Comparison of ENCODE assay signal across 8 mouse cellular contexts in genomic region chr1:182089600-182090297, GRCm38 (mm10). TPM values are rescaled to one million over a fixed set of nuclear protein-coding genes. Genes with fewer than 3 reads are reported as not detected.
DNase-seq lines count a peak whose midpoint lies in the region; ATAC-seq lines count a peak whose summit lies in the region.
"Had no signal": no experiment of that assay in that cellular context is flagged by ENCODE, and none has a peak within 500 bp of the region (broad histone marks: within the 10 kb centered on the region; RNA-seq: fewer than 3 reads in every experiment).

No protein-coding gene starts in this region.

- whole genome bisulfite sequencing in embryonic facial prominence, embryonic 13.5 days: 26% methylated on average over 15 of the region's 15 CpGs
- WGBS in hindbrain, embryonic 16.5 days: 26% methylated on average over 15 of the region's 15 CpGs
- 31% methylated on average over 15 of the region's 15 CpGs for WGBS in neural tube, embryonic 14.5 days

- H3K27me3 ChIP-seq in embryonic facial prominence, embryonic 13.5 days: no peaks in the 10 kb centered on the region
- H3K27me3 ChIP-seq in hindbrain, embryonic 16.5 days (replicated peaks; ENCODE audit: control insufficient read depth, insufficient read depth, low read length): no peaks in the 10 kb centered on the region
- no peaks in the 10 kb centered on the region for H3K27me3 ChIP-seq in neural tube, embryonic 14.5 days (ENCODE audit: control insufficient read depth, insufficient read depth, low read length)

- ATAC-seq in embryonic facial prominence, embryonic 13.5 days (ENCODE audit: insufficient number of reproducible peaks, insufficient read depth, low FRiP score, low TSS enrichment, low read depth): no peak
- ATAC-seq in hindbrain, embryonic 16.5 days: peak; percentile 63
- ATAC-seq in neural tube, embryonic 14.5 days (ENCODE audit: low read depth): peak; percentile 63
- ATAC-seq: liver, postnatal 0 days had no signal

- H3K4me3 ChIP-seq in embryonic facial prominence, embryonic 13.5 days: no peak overlapping the region
- no peak overlapping the region for H3K4me3 ChIP-seq in hindbrain, embryonic 16.5 days (ENCODE audit: low read length)
- H3K4me3 ChIP-seq in neural tube, embryonic 14.5 days (ENCODE audit: low read depth, low read length): no peak overlapping the region

- H3K9me3 ChIP-seq in embryonic facial prominence, embryonic 13.5 days: no peaks in the 10 kb centered on the region
- H3K9me3 ChIP-seq in hindbrain, embryonic 16.5 days (ENCODE audit: control insufficient read depth, low read length): no peaks in the 10 kb centered on the region
- H3K9me3 ChIP-seq in neural tube, embryonic 14.5 days (ENCODE audit: control insufficient read depth, low read length): no peaks in the 10 kb centered on the region

- no peak overlapping the region for H3K4me2 ChIP-seq in embryonic facial prominence, embryonic 13.5 days
- H3K4me2 ChIP-seq in hindbrain, embryonic 16.5 days (ENCODE audit: low read length): no peak overlapping the region
- no peak overlapping the region for H3K4me2 ChIP-seq in neural tube, embryonic 14.5 days (ENCODE audit: low read depth, low read length)

- H3K4me1 ChIP-seq in embryonic facial prominence, embryonic 13.5 days: peaks cover 63% of the 10 kb centered on the region
- H3K4me1 ChIP-seq in hindbrain, embryonic 16.5 days (ENCODE audit: control insufficient read depth, insufficient read depth, low read depth, low read length): peaks cover 26% of the 10 kb centered on the region
- H3K4me1 ChIP-seq in neural tube, embryonic 14.5 days (ENCODE audit: control insufficient read depth, insufficient read depth, low read length): peaks cover 16% of the 10 kb centered on the region; the same call in 1 of the 2 replicates

- no peaks in the 10 kb centered on the region for H3K36me3 ChIP-seq in embryonic facial prominence, embryonic 13.5 days
- no peaks in the 10 kb centered on the region for H3K36me3 ChIP-seq in hindbrain, embryonic 16.5 days (ENCODE audit: control insufficient read depth, insufficient read depth, low read length)
- H3K36me3 ChIP-seq in neural tube, embryonic 14.5 days (ENCODE audit: control insufficient read depth, insufficient read depth, low read length): no peaks in the 10 kb centered on the region

- DNase-seq in layer of hippocampus, adult 11-12 months (ENCODE audit: low spot score): peak; percentile 19
- no peak for DNase-seq in layer of hippocampus, adult 8-10 months (ENCODE audit: low spot score in 2 of 2)
- DNase-seq in adrenal gland, postnatal 25 days: no peak
- no peak for DNase-seq in thymus, adult 18-20 months
- DNase-seq: liver, postnatal 0 days had no signal

- H3K9ac ChIP-seq in embryonic facial prominence, embryonic 13.5 days: peak overlapping the region; percentile 41; the same call in 1 of the 2 replicates
- 0 out of 2 replicates have a peak overlapping the region, but pooled peaks have one; percentile 16 for H3K9ac ChIP-seq in hindbrain, embryonic 16.5 days (ENCODE audit: low read depth, low read length)
- no peak overlapping the region for H3K9ac ChIP-seq in neural tube, embryonic 14.5 days (replicated peaks; ENCODE audit: low read depth, low read length)
- H3K9ac ChIP-seq: liver, postnatal 0 days had no signal

- peak overlapping the region; percentile 76 for H3K27ac ChIP-seq in embryonic facial prominence, embryonic 13.5 days
- peak overlapping the region; percentile 58 for H3K27ac ChIP-seq in hindbrain, embryonic 16.5 days (ENCODE audit: low read depth, low read length)
- peak overlapping the region; percentile 73 for H3K27ac ChIP-seq in neural tube, embryonic 14.5 days (ENCODE audit: low read depth, low read length)

RNA-seq across cellular contexts. Expression of gene Srp9, which starts 34.8 kb away (rescaled TPM):
- total RNA-seq in layer of hippocampus, adult 8-10 months (2022): 10 to 100 TPM; 59.2 to 68.1 (median 65.4) TPM
- 163 and 166 TPM in 2 replicates for polyA plus RNA-seq in embryonic facial prominence, embryonic 13.5 days (2015; fragmentation: Nextera tagmentation; extraction: Ambion mirVana)
- polyA plus RNA-seq in hindbrain, embryonic 16.5 days (2015; fragmentation: Nextera tagmentation; extraction: Ambion mirVana): 125 and 134 TPM in 2 replicates
- polyA plus RNA-seq in neural tube, embryonic 14.5 days (2014; fragmentation: Nextera tagmentation; extraction: Ambion mirVana): 151 and 153 TPM in 2 replicates
- 50.7 and 60.9 TPM in 2 replicates for total RNA-seq in adrenal gland, postnatal 25 days (2021)
